Mouse (Mus musculus) liver, embryonic 14.5 days (tissue): ENCODE measurements at regions not wholly inside any gene's neighbourhood (a gene's known extent, or its start where the extent isn't known, plus 50 kb on each side); places are given as distances from the start of the nearest gene placed in this dataset.

Experiments
- CTCF ChIP-seq: IDR thresholded peaks from 2 replicates; pipeline ENCODE4 v1.5.1; 2016; ENCODE audit warnings: antibody characterized with exemption, low read depth, control low read depth
- EP300 ChIP-seq: IDR thresholded peaks from 2 replicates; pipeline ENCODE4 v1.6.1; 2016; ENCODE audit warnings: antibody characterized with exemption, low read depth

DNA sequence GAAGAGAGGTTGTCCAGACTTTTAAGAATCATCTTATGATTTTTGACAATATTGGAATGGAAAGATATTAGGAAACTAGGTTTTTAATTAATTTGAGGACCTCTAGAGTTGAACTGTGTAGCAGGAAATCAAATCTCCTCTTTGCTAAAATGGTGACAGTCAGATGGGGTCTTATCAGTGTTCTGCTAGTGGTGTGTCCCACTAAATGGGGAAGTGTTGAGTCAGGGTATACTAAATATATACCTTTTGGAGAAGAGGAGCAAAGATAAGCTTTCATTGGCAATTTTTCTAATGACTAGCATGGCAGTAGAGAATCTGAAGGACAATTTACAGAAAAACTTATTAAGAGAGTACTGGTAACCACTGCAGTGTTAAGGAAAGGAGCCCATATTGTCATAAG is 889.4 kb downstream of the Diaph3 start:
- TF ChIP-seq CTCF: no peak
- TF ChIP-seq EP300: no peak
